Mouse (Mus musculus): ENCODE data around the gene Serinc3.

Serinc3 gene

GRCm38 (mm10) chr2:163631223-163631622 lies 13.7 kb downstream of the Serinc3 start:
- in situ Hi-C loops (cut with MboI): no loop called here

DNA sequence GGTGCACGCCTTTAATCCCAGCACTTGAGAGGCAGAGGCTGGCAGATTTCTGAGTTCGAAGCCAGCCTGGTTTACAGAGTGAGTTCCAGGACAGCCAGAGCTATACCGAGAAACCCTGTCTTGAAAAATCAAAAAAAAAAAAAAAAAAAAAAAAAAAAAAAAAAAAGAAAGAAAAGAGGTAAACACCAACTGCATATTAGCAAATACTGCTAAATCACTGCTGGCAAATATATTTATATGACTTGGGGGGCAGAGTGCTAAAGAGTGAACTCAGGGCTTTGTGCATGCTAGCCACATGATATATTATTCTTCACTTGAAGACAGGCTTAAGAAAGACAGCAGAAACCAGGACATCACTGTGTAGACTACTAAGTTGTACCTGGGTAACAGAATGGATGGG lies 23.5 kb downstream of the Serinc3 start:
- in situ Hi-C loops (cut with MboI): loop anchor here (25.0 kb wide), 1 partner anchor 91 kb away; no protein-coding TSS in a partner anchor

- in situ Hi-C loops (cut with MboI): loop anchor here (25.0 kb wide), 1 partner anchor 92 kb away; no protein-coding TSS in a partner anchor
These were observed 24.5 kb downstream of the Serinc3 start for GRCm38 (mm10) chr2:163620451-163620850.

- in situ Hi-C loops (cut with MboI): loop anchor here (25.0 kb wide), 1 partner anchor 94 kb away; no protein-coding TSS in a partner anchor
These were observed 27.1 kb downstream of the Serinc3 start for GRCm38 (mm10) chr2:163617874-163618273.

DNA sequence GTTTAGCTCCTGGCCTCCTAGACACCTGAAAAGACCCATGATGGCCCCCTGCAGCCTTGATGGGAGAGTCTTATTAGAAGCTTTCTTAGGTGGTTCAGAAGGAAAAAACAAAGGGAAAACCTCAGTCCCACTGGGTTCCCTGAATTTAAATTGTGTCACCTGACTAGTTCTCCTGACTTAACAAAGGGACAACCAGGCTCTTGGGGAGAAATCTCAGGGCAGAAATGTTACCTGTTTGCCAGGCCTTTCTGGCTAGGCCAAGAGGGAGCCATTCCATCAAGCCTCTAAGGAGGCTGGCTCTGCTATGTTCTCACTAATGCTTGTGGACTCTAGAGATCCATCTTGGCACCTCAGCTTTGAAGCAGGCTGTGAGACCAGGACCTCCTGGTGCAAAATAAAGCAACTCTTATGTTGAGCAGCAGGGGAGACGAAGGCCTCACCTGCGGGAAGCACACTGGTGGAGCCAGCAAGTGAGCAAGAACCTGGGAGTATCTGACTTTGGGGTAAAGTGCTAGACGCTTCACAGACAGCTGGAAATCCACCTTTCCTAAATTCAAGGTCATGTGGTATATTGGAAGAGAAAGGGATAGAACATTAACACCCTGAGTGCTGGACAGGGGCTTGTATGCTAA lies 27.6 kb downstream of the Serinc3 start:
- in situ Hi-C loops (cut with MboI): loop anchor here (25.0 kb wide), 1 partner anchor 95 kb away; no protein-coding TSS in a partner anchor

GRCm38 (mm10) chr2:163616652-163617227 lies 28.2 kb downstream of the Serinc3 start:
- in situ Hi-C loops (cut with MboI): loop anchor here (25.0 kb wide), 1 partner anchor 96 kb away; no protein-coding TSS in a partner anchor

GRCm38 (mm10) chr2:163615906-163616651 lies 28.9 kb downstream of the Serinc3 start:
- in situ Hi-C loops (cut with MboI): loop anchor here (25.0 kb wide), 1 partner anchor 96 kb away; no protein-coding TSS in a partner anchor

GRCm38 (mm10) chr2:163615401-163615800 lies 29.5 kb downstream of the Serinc3 start:
- in situ Hi-C loops (cut with MboI): loop anchor here (25.0 kb wide), 1 partner anchor 97 kb away; no protein-coding TSS in a partner anchor

DNA sequence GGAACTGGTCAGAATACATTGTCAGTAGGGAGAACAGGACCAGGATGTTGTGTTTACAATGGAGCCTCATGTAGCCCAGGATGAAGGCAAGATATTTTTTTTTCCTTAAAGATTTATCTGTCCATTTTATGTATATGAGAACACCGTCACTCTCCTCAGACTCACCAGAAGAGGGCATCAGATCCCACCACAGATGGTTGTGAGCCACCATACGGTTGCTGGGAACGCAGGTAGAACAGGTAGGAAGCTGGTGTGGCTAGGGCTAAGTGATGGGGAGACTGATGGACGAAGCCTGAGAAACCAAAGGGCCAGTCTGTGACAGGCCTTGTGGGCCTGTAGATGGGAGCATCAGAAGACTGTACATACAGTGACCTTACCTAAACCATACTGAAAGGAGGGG lies 30.9 kb downstream of the Serinc3 start:
- in situ Hi-C loops (cut with MboI): loop anchor here (25.0 kb wide), 1 partner anchor 98 kb away; no protein-coding TSS in a partner anchor

DNA sequence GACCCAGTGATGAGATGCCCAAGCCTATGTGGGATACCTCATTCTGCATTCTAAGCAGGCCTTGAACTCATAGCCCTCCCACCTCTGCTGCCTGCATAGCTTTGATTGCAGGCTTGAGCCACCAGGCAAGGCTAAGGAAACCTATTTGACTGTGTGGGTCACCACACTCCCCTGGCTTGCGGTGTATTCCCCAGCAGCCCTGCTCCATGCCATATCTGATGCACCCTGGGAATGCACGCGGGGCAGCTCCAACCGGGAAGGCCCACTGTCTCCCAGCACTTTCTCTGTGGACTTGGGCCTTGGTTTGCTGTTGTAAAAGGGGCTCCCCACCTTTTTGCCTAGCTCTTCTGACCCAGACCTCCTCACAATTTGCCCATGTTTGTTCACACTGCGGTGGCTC lies 31.7 kb downstream of the Serinc3 start:
- in situ Hi-C loops (cut with MboI): loop anchor here (25.0 kb wide), 1 partner anchor 99 kb away; no protein-coding TSS in a partner anchor

GRCm38 (mm10) chr2:163611176-163611575 lies 33.8 kb downstream of the Serinc3 start:
- in situ Hi-C loops (cut with MboI): loop anchor here (25.0 kb wide), 1 partner anchor 101 kb away; no protein-coding TSS in a partner anchor

DNA sequence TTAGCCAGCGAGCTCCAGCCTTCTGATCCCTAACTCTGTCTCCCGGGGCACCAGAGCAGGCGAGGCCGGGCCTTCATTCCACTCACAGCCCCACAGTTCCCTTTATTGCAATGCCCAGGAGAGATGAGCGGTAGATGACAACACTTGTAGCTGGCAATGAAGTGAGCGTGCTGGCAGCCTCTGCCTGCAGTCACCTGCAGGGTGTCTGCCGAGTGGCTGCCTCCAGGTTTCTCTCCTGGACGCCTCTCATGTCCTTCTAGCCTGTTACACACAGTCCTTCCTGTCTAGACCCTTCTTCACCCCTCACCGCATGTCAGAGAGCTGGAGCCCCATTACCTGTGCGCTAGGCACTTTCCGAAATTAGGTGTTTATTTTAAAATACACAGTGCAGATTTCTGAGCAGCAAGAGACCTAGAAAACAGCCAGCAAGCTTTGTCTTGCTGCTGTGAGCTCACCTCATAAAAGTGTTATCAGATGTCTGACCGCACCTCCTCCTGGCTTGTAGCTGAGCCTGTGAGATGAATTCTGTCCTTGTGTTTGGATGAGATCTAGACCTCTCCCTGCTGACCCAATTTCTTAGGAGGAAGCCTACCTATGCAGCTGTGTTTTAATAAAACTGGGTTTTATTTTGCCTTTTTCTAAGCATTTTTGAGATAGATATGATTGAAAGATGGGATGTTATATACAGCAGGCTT lies 35.5 kb downstream of the Serinc3 start:
- in situ Hi-C loops (cut with MboI): loop anchor here (25.0 kb wide), 1 partner anchor 103 kb away; no protein-coding TSS in a partner anchor

- in situ Hi-C loops (cut with MboI): loop anchor here (25.0 kb wide), 1 partner anchor 104 kb away; no protein-coding TSS in a partner anchor
These were observed 36.9 kb downstream of the Serinc3 start for GRCm38 (mm10) chr2:163608008-163608407.

DNA sequence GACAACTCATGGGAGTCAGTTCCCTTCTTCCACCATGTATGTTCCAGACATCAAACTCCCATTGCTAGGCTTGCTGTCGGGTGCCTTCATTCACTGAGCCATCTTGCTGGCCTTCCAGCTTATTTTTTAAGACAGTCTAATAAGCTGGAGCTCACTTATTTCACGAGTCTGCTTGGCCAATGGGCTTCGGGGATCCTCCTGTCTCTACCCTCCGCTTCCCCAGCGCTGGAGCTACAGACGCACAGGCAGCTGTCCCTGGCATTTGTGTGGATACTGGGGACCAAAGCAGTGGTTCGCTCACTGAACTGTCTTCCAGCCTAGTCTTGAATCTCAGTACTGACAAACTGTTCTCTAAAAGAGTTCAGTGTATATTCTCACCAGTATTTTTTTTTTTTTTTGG lies 38.8 kb downstream of the Serinc3 start:
- in situ Hi-C loops (cut with MboI): loop anchor here (25.0 kb wide), 1 partner anchor 106 kb away; no protein-coding TSS in a partner anchor

- in situ Hi-C loops (cut with MboI): loop anchor here (25.0 kb wide), 1 partner anchor 110 kb away; no protein-coding TSS in a partner anchor
These were observed 42.6 kb downstream of the Serinc3 start, which contains the start of gene Ttpal for GRCm38 (mm10) chr2:163602101-163602971. Gene Ttpal (plus strand): TSS chr2:163602314.

DNA sequence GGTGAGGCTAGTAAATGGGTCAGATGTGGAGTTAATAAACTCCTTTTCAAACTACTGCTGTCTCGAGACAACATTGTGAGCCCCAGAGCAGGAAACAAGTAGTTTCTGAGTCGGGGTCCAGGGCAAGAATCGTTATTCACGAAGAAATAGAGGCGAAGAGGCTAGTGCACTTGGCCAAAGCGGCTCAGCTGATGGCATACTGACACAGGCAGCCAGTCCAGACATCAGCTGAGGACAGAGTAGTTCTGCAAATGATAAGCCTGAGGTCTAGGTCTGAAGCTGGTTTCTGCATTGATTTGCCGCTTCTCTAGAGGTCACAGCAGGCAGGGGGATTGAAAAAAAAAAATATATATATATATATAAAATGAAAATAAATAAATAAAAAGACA lies 43.2 kb downstream of the Serinc3 start:
- in situ Hi-C loops (cut with MboI): loop anchor here (25.0 kb wide), 1 partner anchor 111 kb away; no protein-coding TSS in a partner anchor

- in situ Hi-C loops (cut with MboI): loop anchor here (25.0 kb wide), 1 partner anchor 111 kb away; no protein-coding TSS in a partner anchor
These were observed 43.9 kb downstream of the Serinc3 start for GRCm38 (mm10) chr2:163601066-163601465.

- in situ Hi-C loops (cut with MboI): no loop called here
These were observed 45.7 kb downstream of the Serinc3 start for GRCm38 (mm10) chr2:163599226-163599625.

DNA sequence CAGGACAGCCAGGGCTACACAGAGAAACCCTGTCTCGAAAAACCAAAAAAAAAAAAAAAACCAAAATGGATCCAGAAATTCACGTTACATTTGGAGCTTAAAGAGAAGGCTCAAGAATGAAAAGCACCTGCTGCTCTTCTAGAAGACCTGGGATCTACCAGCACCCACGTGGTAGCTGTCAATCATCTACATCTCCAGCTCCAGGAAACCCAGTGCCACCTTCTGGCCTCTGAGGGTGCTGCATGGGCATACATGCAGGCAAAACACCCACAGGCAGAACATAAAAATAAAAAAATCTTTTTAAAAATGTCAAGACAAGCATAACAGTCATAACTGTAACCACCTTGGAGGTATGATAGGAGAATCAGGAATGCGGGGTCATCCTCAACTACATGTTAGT lies 47.3 kb downstream of the Serinc3 start:
- in situ Hi-C loops (cut with MboI): no loop called here

DNA sequence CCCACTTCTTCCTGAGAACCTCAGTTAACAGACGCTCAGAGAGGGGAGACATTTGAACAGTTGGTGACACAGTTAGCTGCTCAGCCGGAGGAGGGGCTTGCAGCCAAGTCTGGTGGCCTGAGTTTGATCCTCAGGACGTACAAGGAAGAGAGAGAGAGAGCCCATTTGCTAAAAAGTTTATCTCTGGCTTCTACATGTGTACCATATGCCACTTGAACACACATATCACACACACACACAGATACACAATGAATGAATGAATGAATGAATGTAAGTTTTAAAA lies 48.1 kb downstream of the Serinc3 start:
- in situ Hi-C loops (cut with MboI): no loop called here

Measured in mature B cell (primary cell).